ENCODE assay signal across 23 mouse cellular contexts in genomic region chr6:137395075-137395474, GRCm38 (mm10).
A peak's percentile ranks its signal among the peaks of the same experiment; 100 is the strongest.
DNase-seq lines count a peak whose midpoint lies in the region; ATAC-seq and TF ChIP-seq lines count a peak whose summit lies in the region.
"Had no signal": no experiment of that assay in that cellular context is flagged by ENCODE, and none has a peak within 500 bp of the region (broad histone marks: within the 10 kb centered on the region; RNA-seq: fewer than 3 reads in every experiment).

No protein-coding gene starts in this region.

- no peak for TF ChIP-seq POLR2A in liver, adult 2 months (IDR thresholded peaks at IDR 0.05; ENCODE audit: extremely low read depth, insufficient read depth, low read length)
- TF ChIP-seq POLR2A in cerebellum, adult 2 months (IDR thresholded peaks at IDR 0.05; ENCODE audit: borderline replicate concordance, insufficient read depth, low read length), result no peak

- no peak overlapping the region for H3K27ac ChIP-seq in liver, adult 2 months (replicated peaks; ENCODE audit: insufficient read depth, low read depth, low read length)
- no peak overlapping the region for H3K27ac ChIP-seq in forebrain, embryonic 14.5 days (ENCODE audit: low read depth, low read length)
- no peak overlapping the region for H3K27ac ChIP-seq in cerebellum, adult 2 months (ENCODE audit: insufficient read depth, low read length)
- H3K27ac ChIP-seq: embryonic facial prominence, embryonic 12.5 days; embryonic facial prominence, embryonic 15.5 days; forebrain, embryonic 15.5 days; hindbrain, embryonic 10.5 days; hindbrain, embryonic 13.5 days had no signal

- ATAC-seq in granulocyte monocyte progenitor cell, adult 5-6 weeks (replicated peaks; ENCODE audit: poor library complexity, severe bottlenecking), result peak; percentile 97
- ATAC-seq in megakaryocyte progenitor cell, adult 5-6 weeks (replicated peaks; ENCODE audit: poor library complexity), result peak; percentile 84
- ATAC-seq in forebrain, embryonic 14.5 days, result no peak
- ATAC-seq: forebrain, embryonic 15.5 days; hindbrain, embryonic 16.5 days; Patski had no signal

- H3K79me2 ChIP-seq in liver, adult 2 months (ENCODE audit: control insufficient read depth, insufficient read depth, low read length), result no peaks in the 10 kb centered on the region

- no peak for TF ChIP-seq CTCF in liver, adult 2 months (IDR thresholded peaks at IDR 0.05; ENCODE audit: low read depth, low read length)
- TF ChIP-seq CTCF in cerebellum, adult 2 months (IDR thresholded peaks at IDR 0.05; ENCODE audit: borderline replicate concordance, insufficient read depth, low read depth, low read length), result no peak

- no peaks in the 10 kb centered on the region for H3K36me3 ChIP-seq in liver, adult 2 months (ENCODE audit: control insufficient read depth, insufficient read depth, low read length)
- peaks cover 2% of the 10 kb centered on the region; the same call in 1 of the 2 replicates for H3K36me3 ChIP-seq in forebrain, embryonic 14.5 days (ENCODE audit: control insufficient read depth, insufficient read depth, low read length)
- H3K36me3 ChIP-seq: embryonic facial prominence, embryonic 12.5 days; embryonic facial prominence, embryonic 15.5 days; forebrain, embryonic 15.5 days; G1E; hindbrain, embryonic 10.5 days had no signal

- no peak overlapping the region for H3K9ac ChIP-seq in liver, adult 2 months (ENCODE audit: low read depth, low read length)
- H3K9ac ChIP-seq in forebrain, embryonic 14.5 days (ENCODE audit: low read length), result no peak overlapping the region
- H3K9ac ChIP-seq: embryonic facial prominence, embryonic 12.5 days; embryonic facial prominence, embryonic 15.5 days; forebrain, embryonic 15.5 days; hindbrain, embryonic 13.5 days had no signal

- peak; percentile 25 for DNase-seq in liver, adult 2 months (ENCODE audit: extremely low read depth, low read depth, low spot score)
- no peak for DNase-seq in liver
- no peak for DNase-seq in forebrain, embryonic 14.5 days (ENCODE audit: low spot score)
- DNase-seq in cerebellum, adult 2 months, result no peak
- DNase-seq: adrenal gland, postnatal 10 days; adrenal gland, postnatal 36 days; B cell, adult 2 months; cerebellum, adult 18-20 months; cerebellum, adult 9-11 months; cerebellum, postnatal 25 days; gastrocnemius, postnatal 25 days had no signal

- H3K27me3 ChIP-seq in liver, adult 2 months (ENCODE audit: control insufficient read depth, insufficient read depth, low read length), result no peaks in the 10 kb centered on the region
- no peaks in the 10 kb centered on the region for H3K27me3 ChIP-seq in forebrain, embryonic 14.5 days (replicated peaks; ENCODE audit: control insufficient read depth, insufficient read depth, low read length)
- no peaks in the 10 kb centered on the region for H3K27me3 ChIP-seq in cerebellum, adult 2 months (ENCODE audit: control insufficient read depth, insufficient read depth, low read length)
- H3K27me3 ChIP-seq: CH12.LX; embryonic facial prominence, embryonic 12.5 days; embryonic facial prominence, embryonic 15.5 days; forebrain, embryonic 15.5 days; hindbrain, embryonic 13.5 days had no signal

- no peaks in the 10 kb centered on the region for H3K4me1 ChIP-seq in liver, adult 2 months (ENCODE audit: control insufficient read depth, insufficient read depth, low read length)
- H3K4me1 ChIP-seq in forebrain, embryonic 14.5 days (ENCODE audit: control insufficient read depth, insufficient read depth, low read length), result no peaks in the 10 kb centered on the region
- H3K4me1 ChIP-seq in cerebellum, adult 2 months (ENCODE audit: control insufficient read depth, insufficient read depth, low read length), result no peaks in the 10 kb centered on the region
- H3K4me1 ChIP-seq: embryonic facial prominence, embryonic 12.5 days; embryonic facial prominence, embryonic 15.5 days; forebrain, embryonic 15.5 days; hindbrain, embryonic 10.5 days; hindbrain, embryonic 13.5 days had no signal

- 43% methylated on average over 7 of the region's 7 CpGs for WGBS in liver, adult 2 months
- 67% methylated on average over 7 of the region's 7 CpGs for WGBS in forebrain, embryonic 14.5 days
- 86% methylated on average over 7 of the region's 7 CpGs for WGBS in cerebellum, adult 2 months

- H3K4me2 ChIP-seq in forebrain, embryonic 14.5 days (ENCODE audit: low read length), result no peak overlapping the region
- H3K4me2 ChIP-seq: embryonic facial prominence, embryonic 12.5 days; embryonic facial prominence, embryonic 15.5 days; forebrain, embryonic 15.5 days; heart, embryonic 11.5 days; hindbrain, embryonic 13.5 days had no signal

- H3K4me3 ChIP-seq in liver, adult 2 months (ENCODE audit: insufficient read depth, low read depth, low read length), result no peak overlapping the region
- no peak overlapping the region for H3K4me3 ChIP-seq in forebrain, embryonic 14.5 days (ENCODE audit: low read depth, low read length)
- H3K4me3 ChIP-seq in cerebellum, adult 2 months (replicated peaks; ENCODE audit: insufficient read depth, low read depth, low read length), result no peak overlapping the region
- H3K4me3 ChIP-seq: embryonic facial prominence, embryonic 12.5 days; embryonic facial prominence, embryonic 15.5 days; forebrain, embryonic 15.5 days; hindbrain, embryonic 10.5 days; hindbrain, embryonic 13.5 days had no signal

- no peaks in the 10 kb centered on the region for H3K9me3 ChIP-seq in forebrain, embryonic 14.5 days (replicated peaks; ENCODE audit: control insufficient read depth, low read length)
- H3K9me3 ChIP-seq: embryonic facial prominence, embryonic 12.5 days; embryonic facial prominence, embryonic 15.5 days; forebrain, embryonic 15.5 days; hindbrain, embryonic 10.5 days; hindbrain, embryonic 13.5 days had no signal
